Mouse (Mus musculus) thymus, postnatal 0 days (tissue): ENCODE results near the gene Ankrd44. TPM values are rescaled to one million over a fixed set of nuclear protein-coding genes. Genes with fewer than 3 reads are reported as not detected.

Experiments
- DNase-seq: peaks from one replicate; pipeline ENCODE4 v3.0.0-alpha.2; 2015; ENCODE audit warnings: low spot score
- polyA plus RNA-seq: library from polyadenylated mRNA; unstranded; fragments of >200 nt; fragmentation: Nextera tagmentation; extraction: Ambion mirVana; gene quantifications from 2 replicates; pipeline ENCODE4 v1.2.1, GENCODE M21; 2015

Ankrd44 gene
- polyA plus RNA-seq, 1 experiment from 2014 or later = 42.6 TPM

- peak; percentile 62 for DNase-seq
These were observed 2.5 kb downstream of the Ankrd44 start for GRCm38 (mm10) chr1:54923366-54924308.

DNA sequence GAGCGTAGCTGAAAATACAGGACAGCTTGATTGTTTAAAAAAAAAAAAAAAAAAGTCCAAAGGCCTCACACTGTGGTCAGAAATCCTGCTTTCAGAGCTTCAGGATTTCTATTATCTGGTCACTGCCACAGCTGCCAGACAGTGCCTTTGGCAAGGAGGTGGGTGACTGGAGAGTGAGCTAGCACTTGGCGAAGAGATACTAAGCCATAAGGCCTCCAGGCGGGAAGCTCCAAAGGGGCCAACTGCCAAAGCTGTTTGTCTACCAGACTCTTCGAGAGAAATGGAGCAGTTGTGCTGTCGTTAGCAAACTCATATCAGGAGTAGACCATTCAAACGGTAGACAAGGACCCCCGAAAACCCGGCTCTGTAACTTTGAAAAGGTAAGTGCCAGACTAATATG, 3.5 kb downstream of the Ankrd44 start:
- DNase-seq = no peak

- no peak for DNase-seq
These were observed 4.1 kb downstream of the Ankrd44 start for GRCm38 (mm10) chr1:54922025-54922574.

- DNase-seq = no peak
These were observed 6.1 kb downstream of the Ankrd44 start for GRCm38 (mm10) chr1:54920132-54920531.

DNA sequence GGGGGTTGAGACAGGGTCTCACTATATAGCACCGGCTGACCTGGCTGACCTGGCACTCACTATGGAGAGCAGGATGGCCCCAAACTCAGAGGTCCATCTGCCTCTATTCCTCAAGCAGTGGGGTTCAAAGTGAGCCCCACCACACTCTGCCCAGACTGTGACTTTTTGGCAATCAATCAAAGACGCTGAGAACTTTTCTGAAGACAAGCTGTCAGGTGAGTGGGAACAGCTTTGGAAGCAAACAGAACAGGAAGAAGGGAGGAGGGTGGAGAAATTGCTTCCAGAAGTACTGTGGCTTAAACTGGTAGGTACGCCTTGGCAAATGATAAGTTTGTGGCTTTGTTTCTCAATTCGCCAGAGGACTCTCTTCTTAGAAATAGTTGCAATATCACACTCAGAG, 9.7 kb downstream of the Ankrd44 start:
- no peak for DNase-seq

GRCm38 (mm10) chr1:54914387-54914786, 11.8 kb downstream of the Ankrd44 start:
- DNase-seq = peak; percentile 58

DNA sequence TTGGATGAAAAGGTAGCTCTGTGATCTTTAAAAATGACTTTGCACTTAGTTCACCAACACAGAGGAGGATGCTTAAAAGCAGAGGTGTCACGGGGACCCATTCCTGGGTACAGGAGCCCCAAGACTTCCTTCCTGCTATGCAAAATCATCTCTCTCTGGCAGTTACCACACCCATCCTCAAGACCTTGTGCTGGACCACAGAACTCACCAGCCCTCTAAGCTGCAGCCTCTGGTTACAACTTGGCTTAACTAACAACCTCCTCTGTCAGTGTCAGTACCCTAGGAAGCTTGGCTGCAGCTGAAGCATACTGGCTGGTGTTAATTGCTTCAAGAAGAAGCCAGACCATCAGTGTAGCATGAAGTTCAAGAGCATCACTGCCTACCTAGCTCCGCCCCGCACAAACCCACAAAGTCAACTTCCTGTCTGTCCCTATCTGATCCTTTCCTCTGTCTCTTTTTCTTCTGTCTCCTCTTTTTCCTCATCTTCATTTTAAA, 12.8 kb downstream of the Ankrd44 start:
- DNase-seq = peak; percentile 86

DNA sequence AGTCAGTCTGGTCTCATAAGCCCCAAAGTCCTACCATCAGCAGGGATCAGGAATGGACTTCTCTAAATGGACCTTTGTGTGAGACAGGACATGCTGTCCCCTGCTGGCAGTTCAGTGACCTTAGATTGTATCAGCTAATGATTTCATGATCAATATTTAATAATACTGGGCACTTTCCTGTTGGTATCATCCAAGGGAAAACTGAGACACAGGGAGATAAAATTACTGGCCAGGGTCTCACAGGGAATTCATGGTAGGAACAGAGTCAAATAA, 13.2 kb downstream of the Ankrd44 start:
- no peak for DNase-seq

- no peak for DNase-seq
These were observed 13.7 kb downstream of the Ankrd44 start for GRCm38 (mm10) chr1:54912290-54913062.

DNA sequence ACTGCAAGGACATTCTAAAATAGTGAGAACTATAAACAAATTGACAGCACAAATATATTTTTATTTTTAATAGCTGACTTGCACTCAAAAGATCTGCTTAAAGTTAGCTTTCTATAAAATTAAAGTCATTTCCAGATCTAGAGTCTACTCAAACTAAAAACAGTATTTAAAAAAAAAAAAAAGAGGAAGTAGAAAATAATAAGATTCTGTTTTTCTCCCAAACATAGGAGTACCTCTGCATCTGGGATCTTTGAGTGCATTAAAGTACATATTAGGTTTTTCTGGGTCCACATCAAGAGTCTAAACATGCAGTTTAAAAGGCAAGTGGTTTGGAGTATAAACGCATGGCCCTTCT, 15.0 kb downstream of the Ankrd44 start:
- no peak for DNase-seq

- DNase-seq = no peak
These were observed 15.5 kb downstream of the Ankrd44 start for GRCm38 (mm10) chr1:54910489-54911255.

DNA sequence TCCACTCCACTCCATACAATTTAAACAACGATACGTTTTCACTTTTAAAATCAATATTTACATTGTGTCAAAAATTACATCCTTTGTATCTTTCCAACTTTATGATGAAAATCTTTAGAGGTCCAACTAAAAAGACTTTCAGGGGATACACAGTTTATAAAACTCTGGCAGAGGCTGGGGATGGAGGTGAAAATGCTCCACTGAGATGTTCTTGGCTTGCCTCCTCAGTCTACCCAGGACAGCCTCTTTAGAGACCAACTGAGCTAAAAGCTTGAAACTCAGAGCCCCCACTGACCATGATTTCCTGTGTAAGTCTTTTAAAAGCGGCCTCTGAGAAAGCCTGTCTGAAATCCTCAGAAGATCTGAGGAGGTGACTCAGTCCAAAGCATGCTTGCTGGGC, 17.4 kb downstream of the Ankrd44 start:
- DNase-seq = no peak

DNA sequence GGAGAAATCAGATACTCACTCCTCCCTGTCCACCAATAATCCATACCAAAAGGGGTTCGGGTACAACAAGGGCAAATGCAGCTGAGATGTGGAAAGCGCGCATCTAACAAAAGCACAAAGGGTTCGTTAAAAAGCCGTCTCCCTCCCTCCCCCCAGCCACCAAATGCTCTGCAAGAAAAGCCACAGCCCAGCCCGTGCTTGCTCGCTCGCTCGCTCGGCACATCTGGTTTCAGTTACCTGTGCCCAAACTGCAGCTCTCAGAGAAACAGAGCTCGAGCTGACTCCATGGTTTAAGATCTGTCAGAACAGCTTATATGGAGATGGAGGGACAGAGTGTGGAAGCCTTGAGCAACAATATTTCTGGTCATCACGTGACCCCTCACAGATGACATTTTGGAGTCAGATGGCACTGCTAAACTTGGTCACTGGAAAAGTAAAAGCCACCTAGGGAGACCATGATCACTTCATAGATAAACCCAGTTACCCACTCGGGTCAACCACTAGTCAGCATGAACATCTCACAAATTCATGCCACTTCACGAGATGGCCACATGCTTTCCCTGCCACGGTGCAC, 19.0 kb downstream of the Ankrd44 start:
- peak; percentile 87 for DNase-seq

DNA sequence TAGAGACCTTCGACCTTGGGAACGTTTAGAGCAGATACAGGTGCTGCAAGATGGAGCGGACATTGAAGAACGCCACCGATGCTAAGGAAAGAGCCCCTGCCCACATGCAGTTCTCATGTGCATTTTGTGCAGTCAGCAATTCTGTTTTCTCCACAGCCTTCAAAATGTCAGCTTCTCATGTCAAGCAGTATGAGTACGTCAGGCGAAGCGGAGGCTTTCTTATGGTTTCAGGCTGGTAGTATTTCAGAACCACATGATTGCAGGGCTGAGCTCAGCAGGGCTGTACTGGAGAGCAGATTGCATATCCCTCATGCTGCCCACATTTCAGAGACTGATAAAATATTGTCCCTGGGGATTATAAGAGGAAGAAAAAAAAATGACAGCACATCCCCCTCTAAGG, 19.9 kb downstream of the Ankrd44 start:
- no peak for DNase-seq

- DNase-seq = no peak
These were observed 20.6 kb downstream of the Ankrd44 start for GRCm38 (mm10) chr1:54905632-54906031.

DNA sequence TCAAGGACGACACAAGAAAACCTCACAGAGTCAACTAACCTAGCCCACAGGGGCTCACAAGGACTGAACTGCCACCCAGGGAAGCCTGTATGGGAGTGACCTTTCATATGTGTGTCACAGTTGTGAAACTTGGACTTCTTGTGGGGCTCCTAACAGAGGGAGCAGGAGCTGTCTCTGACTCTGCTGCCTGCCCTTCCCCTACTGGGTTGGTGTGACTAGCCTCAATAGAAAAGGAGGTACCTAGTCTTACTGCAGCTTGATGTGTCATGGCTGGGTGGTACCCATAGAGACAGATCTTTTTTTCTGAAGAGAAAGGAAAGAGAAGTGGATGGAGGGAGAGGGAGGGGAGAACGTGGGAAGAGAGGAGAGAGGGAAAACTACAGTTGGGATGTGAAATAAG, 22.0 kb downstream of the Ankrd44 start:
- DNase-seq = no peak

- DNase-seq = no peak
These were observed 23.4 kb downstream of the Ankrd44 start for GRCm38 (mm10) chr1:54902689-54903246.

- no peak for DNase-seq
These were observed 25.1 kb downstream of the Ankrd44 start for GRCm38 (mm10) chr1:54901084-54901483.

GRCm38 (mm10) chr1:54899247-54899646, 26.9 kb downstream of the Ankrd44 start:
- no peak for DNase-seq

- DNase-seq = no peak
These were observed 27.5 kb downstream of the Ankrd44 start for GRCm38 (mm10) chr1:54898656-54899084.

DNA sequence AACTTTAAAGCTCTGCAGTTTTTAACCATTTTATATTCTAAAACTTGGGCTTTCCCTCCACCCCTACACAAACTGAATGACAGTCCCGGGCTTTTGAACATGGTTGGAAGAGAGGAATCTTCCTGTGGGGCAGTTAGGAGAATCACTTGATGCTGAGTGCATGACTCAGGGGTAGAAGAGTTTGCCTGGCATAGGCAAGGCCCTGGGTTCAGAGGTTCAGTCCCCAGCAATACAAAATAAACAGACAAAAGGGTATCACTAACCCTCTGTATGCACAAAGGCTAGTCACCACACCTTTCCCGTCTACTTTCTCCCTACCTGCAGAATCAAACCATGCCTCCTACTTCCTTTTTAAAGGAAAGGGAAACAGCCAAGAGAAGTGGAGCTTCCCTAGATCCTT, 28.5 kb downstream of the Ankrd44 start:
- DNase-seq = no peak
